In the genomic region with DNA sequence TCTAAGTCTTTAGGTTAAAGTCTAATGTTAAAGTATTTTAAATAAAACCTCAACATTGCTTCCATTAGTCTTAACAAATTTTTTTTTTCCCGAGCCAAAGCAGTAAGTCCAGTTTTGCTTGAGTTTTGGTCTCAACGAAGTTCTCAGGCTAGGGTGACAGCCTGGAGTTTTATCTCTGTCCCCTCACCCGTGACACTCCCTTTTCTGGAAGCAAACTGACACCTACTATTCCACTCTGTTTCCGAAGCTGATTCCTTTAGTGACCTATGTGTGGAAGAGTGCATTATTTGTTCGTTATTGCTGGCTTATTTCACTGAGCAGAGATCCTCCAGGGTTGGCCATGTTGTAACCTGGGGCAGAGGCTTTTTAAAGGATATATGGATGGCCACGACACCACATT, we compare ENCODE assay signal across 8 mouse cellular contexts. TPM values are rescaled to one million over a fixed set of nuclear protein-coding genes. Genes with fewer than 3 reads are reported as not detected.
DNase-seq lines count a peak whose midpoint lies in the region; ATAC-seq lines count a peak whose summit lies in the region.

No protein-coding gene starts in this region.

- peak overlapping the region; percentile 76; the same call in 1 of the 2 replicates for H3K4me3 ChIP-seq in heart, embryonic 11.5 days (ENCODE audit: low read depth, low read length)
- H3K4me3 ChIP-seq in hindbrain, embryonic 16.5 days (ENCODE audit: low read length), result no peak overlapping the region
- peak overlapping the region; percentile 58; the same call in 1 of the 2 replicates for H3K4me3 ChIP-seq in midbrain, embryonic 11.5 days (ENCODE audit: low read depth, low read length)

- peak overlapping the region; percentile 85 for H3K4me2 ChIP-seq in heart, embryonic 11.5 days
- peak overlapping the region; percentile 88 for H3K4me2 ChIP-seq in hindbrain, embryonic 16.5 days (ENCODE audit: low read length)
- peak overlapping the region; percentile 97 for H3K4me2 ChIP-seq in midbrain, embryonic 11.5 days

- intact Hi-C loops in heart, postnatal 36 days (cut with DNase I), result loop anchor here (10.0 kb wide), 1 partner anchor 936 kb away; the partner anchor contains the start of gene Ndufa10

- no peaks in the 10 kb centered on the region for H3K9me3 ChIP-seq in heart, embryonic 11.5 days (replicated peaks; ENCODE audit: control insufficient read depth, low read length)
- no peaks in the 10 kb centered on the region for H3K9me3 ChIP-seq in hindbrain, embryonic 16.5 days (ENCODE audit: control insufficient read depth, low read length)
- H3K9me3 ChIP-seq in midbrain, embryonic 11.5 days (ENCODE audit: control insufficient read depth, low read length), result no peaks in the 10 kb centered on the region

- H3K4me1 ChIP-seq in heart, embryonic 11.5 days (ENCODE audit: control insufficient read depth, insufficient read depth, low read length), result peaks cover 10% of the 10 kb centered on the region
- H3K4me1 ChIP-seq in hindbrain, embryonic 16.5 days (ENCODE audit: control insufficient read depth, insufficient read depth, low read depth, low read length), result peaks cover 12% of the 10 kb centered on the region
- peaks cover 9% of the 10 kb centered on the region for H3K4me1 ChIP-seq in midbrain, embryonic 11.5 days (ENCODE audit: control insufficient read depth, insufficient read depth, low read length)

- 24% methylated on average over 6 of the region's 6 CpGs for WGBS in heart, embryonic 11.5 days (ENCODE audit: insufficient replicate concordance)
- 37% methylated on average over 6 of the region's 6 CpGs for WGBS in hindbrain, embryonic 16.5 days
- 31% methylated on average over 6 of the region's 6 CpGs for WGBS in midbrain, embryonic 11.5 days

- ATAC-seq in heart, embryonic 11.5 days (replicated peaks; ENCODE audit: insufficient number of reproducible peaks, low FRiP score, low TSS enrichment), result no peak
- ATAC-seq in hindbrain, embryonic 16.5 days, result no peak
- ATAC-seq in midbrain, embryonic 11.5 days (ENCODE audit: low FRiP score), result no peak
- ATAC-seq in inflammation-experienced regulatory T-cells, adult 6 months, result no peak

- H3K36me3 ChIP-seq in heart, embryonic 11.5 days (ENCODE audit: control insufficient read depth, insufficient read depth, low read length), result no peaks in the 10 kb centered on the region
- H3K36me3 ChIP-seq in hindbrain, embryonic 16.5 days (ENCODE audit: control insufficient read depth, insufficient read depth, low read length), result no peaks in the 10 kb centered on the region; the same call in 1 of the 2 replicates
- H3K36me3 ChIP-seq in midbrain, embryonic 11.5 days (ENCODE audit: control insufficient read depth, insufficient read depth, low read length), result no peaks in the 10 kb centered on the region

- H3K27ac ChIP-seq in heart, embryonic 11.5 days (ENCODE audit: low read depth, low read length), result peak overlapping the region; percentile 81
- H3K27ac ChIP-seq in hindbrain, embryonic 16.5 days (ENCODE audit: low read depth, low read length), result no peak overlapping the region
- no peak overlapping the region for H3K27ac ChIP-seq in midbrain, embryonic 11.5 days (ENCODE audit: low read depth, low read length)

- DNase-seq in heart, postnatal 36 days, result no peak
- DNase-seq in c-Kit-negative CD71-positive TER-119-positive erythroid progenitor cells, embryonic 14.5 days (ENCODE audit: low read depth, low spot score), result peak; percentile 60
- no peak for DNase-seq in midbrain, embryonic 11.5 days (ENCODE audit: low spot score, missing footprints)
- no peak for DNase-seq in gastrocnemius, postnatal 25 days
- no peak for DNase-seq in lung, postnatal 14 days

- no peak overlapping the region for H3K9ac ChIP-seq in heart, embryonic 11.5 days (ENCODE audit: low read depth, low read length)
- peak overlapping the region; percentile 76; the same call in 1 of the 2 replicates for H3K9ac ChIP-seq in hindbrain, embryonic 16.5 days (ENCODE audit: low read depth, low read length)
- no peak overlapping the region for H3K9ac ChIP-seq in midbrain, embryonic 11.5 days (ENCODE audit: low read length)

- peaks cover 3% of the 10 kb centered on the region; the same call in 1 of the 2 replicates for H3K27me3 ChIP-seq in heart, embryonic 11.5 days (ENCODE audit: control insufficient read depth, insufficient read depth, low read length)
- H3K27me3 ChIP-seq in hindbrain, embryonic 16.5 days (replicated peaks; ENCODE audit: control insufficient read depth, insufficient read depth, low read length), result peaks cover 5% of the 10 kb centered on the region; the same call in 1 of the 2 replicates
- peaks cover 3% of the 10 kb centered on the region; the same call in 1 of the 2 replicates for H3K27me3 ChIP-seq in midbrain, embryonic 11.5 days (ENCODE audit: control insufficient read depth, insufficient read depth, low read length)

RNA-seq across cellular contexts. Expression of gene Asb1, which starts 1.1 kb away (rescaled TPM):
- polyA plus RNA-seq in heart, embryonic 11.5 days (2014; fragmentation: Nextera tagmentation; extraction: Ambion mirVana), result 8.9 and 9.1 TPM in 2 replicates
- 10 to 100 TPM; 17.0 to 21.0 TPM for total RNA-seq in heart, postnatal 36 days (2021)
- 10.3 and 12.0 TPM in 2 replicates for polyA plus RNA-seq in hindbrain, embryonic 16.5 days (2015; fragmentation: Nextera tagmentation; extraction: Ambion mirVana)
- 9.4 and 9.8 TPM in 2 replicates for polyA plus RNA-seq in midbrain, embryonic 11.5 days (2014; fragmentation: Nextera tagmentation; extraction: Ambion mirVana)
- 1 to 10 TPM; 2.3 to 4.3 (median 3.0) TPM for polyA plus RNA-seq in inflammation-experienced regulatory T-cells, adult 6 months (2017; shearing (Covaris generic))
- 10 to 100 TPM; 15.5 TPM for total RNA-seq in gastrocnemius, postnatal 25 days (2021)

RNA-seq across cellular contexts. Expression of gene Traf3ip1, which starts 44.8 kb away (rescaled TPM):
- 2.6 and 4.3 TPM in 2 replicates for polyA plus RNA-seq in heart, embryonic 11.5 days (2014; fragmentation: Nextera tagmentation; extraction: Ambion mirVana)
- 1 to 10 TPM; 4.6 to 5.4 TPM for total RNA-seq in heart, postnatal 36 days (2021)
- 10.4 TPM in 2 replicates for polyA plus RNA-seq in hindbrain, embryonic 16.5 days (2015; fragmentation: Nextera tagmentation; extraction: Ambion mirVana)
- 6.0 and 7.3 TPM in 2 replicates for polyA plus RNA-seq in midbrain, embryonic 11.5 days (2014; fragmentation: Nextera tagmentation; extraction: Ambion mirVana)
- polyA plus RNA-seq in inflammation-experienced regulatory T-cells, adult 6 months (2017; shearing (Covaris generic)), result 1 to 10 TPM; 3.3 to 4.8 (median 3.3) TPM
- total RNA-seq in gastrocnemius, postnatal 25 days (2021), result 1 to 10 TPM; 2.9 to 3.2 TPM
